Mouse (Mus musculus) lung, adult 10 weeks (tissue): Measurements from ENCODE around the gene Spg21. TPM values are rescaled to one million over a fixed set of nuclear protein-coding genes. Genes with fewer than 3 reads are reported as not detected.

Experiments used
- polyA plus RNA-seq: library from polyadenylated mRNA; stranded (reverse); fragments of 350-450 nt; fragmentation: Illumina TruSeq; extraction: RNeasy Lipid Tissue Mini Kit (QIAGEN cat#74804); gene quantifications from one replicate; pipeline ENCODE4 v1.2.3, GENCODE M21; 2014; ENCODE audit warnings: low read depth, low replicate concordance; ENCODE audit not compliant: insufficient read depth

Gene Spg21
- 40.1 TPM for polyA plus RNA-seq

DNA sequence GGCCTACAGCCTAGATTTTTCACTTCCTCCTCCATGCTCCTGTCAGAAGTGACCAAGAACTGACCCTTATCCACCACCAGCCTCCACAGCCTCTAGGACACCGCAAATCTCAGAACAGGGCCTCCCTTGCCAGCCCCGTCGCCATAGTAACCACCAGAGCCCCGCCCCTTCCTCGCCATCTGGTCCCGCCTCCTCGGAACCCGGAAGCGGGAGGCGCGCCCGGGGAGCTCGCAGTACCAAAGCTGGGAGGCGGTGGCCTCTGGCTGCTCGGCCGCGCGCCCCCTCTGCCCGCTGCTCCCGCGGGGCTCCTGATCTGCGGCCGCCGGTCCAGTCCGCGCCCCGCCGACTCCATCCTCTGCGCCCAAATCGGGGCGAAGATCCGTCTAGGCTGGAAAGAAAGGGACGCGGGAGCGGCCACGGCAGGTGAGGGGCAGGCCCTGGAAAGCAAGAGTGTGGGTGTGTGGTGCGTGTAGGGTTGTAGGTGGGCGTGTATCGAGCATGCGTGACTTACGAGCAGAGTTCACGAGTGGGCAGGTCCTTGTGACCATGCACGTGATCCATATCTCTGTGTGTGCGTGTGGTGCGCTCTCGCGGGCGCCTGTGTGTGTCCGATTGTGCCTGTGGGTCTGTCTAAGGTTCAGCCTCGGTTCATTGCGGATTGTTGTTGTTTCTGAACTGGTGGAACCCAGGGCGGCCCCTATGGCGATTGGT is at the start of gene Spg21:
Spg21 (plus strand) TSS at position 216 of the 711 bp plus-strand sequence.

GRCm38 (mm10) chr9:65422760-65423501 is 37.8 kb upstream of the Spg21 start, which contains the start of gene Slc51b:
TSS of gene Slc51b (minus strand) at chr9:65422955.

GRCm38 (mm10) chr9:65435671-65436301 is 25.0 kb upstream of the Spg21 start, which contains the start of gene Mtfmt:
TSS of gene Mtfmt (plus strand) at chr9:65435782.

DNA sequence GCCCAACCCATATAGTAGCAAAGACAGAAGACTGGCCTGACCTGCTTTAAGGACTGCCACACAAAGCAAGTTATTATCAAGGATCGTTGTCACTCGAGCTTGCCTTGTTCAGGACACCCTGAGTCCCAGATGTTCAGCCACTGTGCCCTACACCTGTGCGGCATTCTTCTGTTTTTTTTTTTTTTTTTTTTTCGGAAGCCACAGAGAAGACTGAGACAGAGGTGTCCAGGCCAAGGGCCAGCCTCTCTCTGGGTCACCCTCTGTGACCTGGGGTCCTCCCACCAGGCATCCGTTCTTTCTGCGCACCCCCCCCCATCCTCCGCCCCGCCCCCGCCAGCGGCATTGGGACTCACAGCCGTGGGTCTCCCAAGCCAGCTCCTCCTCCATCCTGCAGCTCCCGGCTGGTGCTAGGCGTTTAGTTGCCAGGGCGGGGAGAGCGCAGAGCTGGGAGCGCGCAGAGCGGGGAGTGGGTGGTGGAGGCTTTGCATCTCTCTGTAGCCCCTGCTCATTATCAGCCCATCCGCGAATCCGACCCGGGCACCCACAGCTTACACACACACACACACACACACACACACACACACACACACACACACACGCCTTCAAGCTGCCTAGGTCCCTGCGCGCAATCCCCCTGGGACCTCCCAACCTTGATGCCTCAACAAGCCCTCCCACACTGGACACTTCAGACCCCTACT is 59.2 kb downstream of the Spg21 start, which contains the start of gene Ankdd1a:
Ankdd1a (minus strand) TSS at position 387 of the 698 bp plus-strand sequence.

Other genes with a start within 250 kb of the Spg21 start
- gene Cilp, start 195.8 kb upstream of the Spg21 start, polyA plus RNA-seq: 1.4 TPM
- 20.5 TPM for gene Clpx, start 166.7 kb upstream of the Spg21 start, polyA plus RNA-seq
- 9.4 TPM for gene Pdcd7, start 114.8 kb upstream of the Spg21 start, polyA plus RNA-seq
- gene Ubap1l, start 99.9 kb upstream of the Spg21 start, polyA plus RNA-seq: not detected
- 0.69 TPM for gene Kbtbd13, start 69.3 kb upstream of the Spg21 start, polyA plus RNA-seq
- 39.8 TPM for gene Rasl12, start 62.4 kb upstream of the Spg21 start, polyA plus RNA-seq
- gene Slc51b, start 38.0 kb upstream of the Spg21 start, polyA plus RNA-seq: not detected
- 5.8 TPM for gene Mtfmt, start 25.2 kb upstream of the Spg21 start, polyA plus RNA-seq
- gene Ankdd1a, start 59.2 kb downstream of the Spg21 start, polyA plus RNA-seq: not detected
- gene Plekho2, start 119.1 kb downstream of the Spg21 start, polyA plus RNA-seq: 15.6 TPM
- 0.07 TPM for gene Pif1, start 126.2 kb downstream of the Spg21 start, polyA plus RNA-seq
- 5.5 TPM for gene Rbpms2, start 168.7 kb downstream of the Spg21 start, polyA plus RNA-seq
- 239 TPM for gene Oaz2, start 207.1 kb downstream of the Spg21 start, polyA plus RNA-seq